Mouse (Mus musculus) cerebellum, adult 11 months (tissue): ENCODE measurements around the gene Lgr5.

Experiments
- DNase-seq: peaks from one replicate; pipeline ENCODE4 v3.0.0; 2022

Gene Lgr5

DNA sequence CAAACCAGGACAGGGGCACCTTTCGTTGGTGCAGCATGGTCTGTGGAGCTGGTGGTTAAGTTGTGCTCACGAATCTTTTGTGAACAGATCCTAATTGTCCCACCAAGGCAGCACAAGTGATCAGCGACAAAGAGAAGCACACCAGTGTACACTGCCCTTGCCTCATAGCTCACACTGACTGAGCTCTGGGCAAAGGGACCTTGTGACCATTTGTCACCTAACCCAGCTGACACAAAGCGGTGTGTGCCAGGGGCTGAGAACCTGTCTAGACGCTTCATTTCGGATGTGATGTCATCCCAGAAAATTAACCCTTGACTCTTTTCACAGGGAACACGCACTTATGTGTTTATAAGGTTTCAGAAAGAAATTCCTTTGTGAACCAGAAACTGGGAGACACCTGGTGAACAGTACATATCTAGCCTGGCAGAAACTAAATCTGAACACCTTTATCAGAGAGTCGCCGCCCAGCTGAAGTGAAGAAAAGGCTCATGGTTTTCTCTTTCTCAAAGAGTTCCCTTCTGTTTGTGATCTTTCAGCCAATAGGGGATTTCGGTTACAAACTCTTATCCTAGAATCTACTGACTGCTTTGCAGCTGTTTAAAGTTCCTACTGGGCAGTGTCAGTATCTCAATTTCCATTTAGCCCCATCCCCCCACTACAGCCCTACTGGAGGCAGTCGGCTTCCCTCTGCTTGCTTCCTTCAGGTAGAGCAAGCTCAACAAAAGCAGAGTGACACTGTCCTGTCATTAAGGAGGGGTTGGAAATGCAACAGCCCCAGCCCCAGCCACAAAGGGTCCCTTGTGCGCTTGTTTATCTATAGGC, 94.4 kb downstream of the Lgr5 start:
- DNase-seq, result no peak

GRCm38 (mm10) chr10:115491803-115492510, 95.6 kb downstream of the Lgr5 start:
- no peak for DNase-seq

GRCm38 (mm10) chr10:115485602-115486001, 102.0 kb downstream of the Lgr5 start:
- no peak for DNase-seq

DNA sequence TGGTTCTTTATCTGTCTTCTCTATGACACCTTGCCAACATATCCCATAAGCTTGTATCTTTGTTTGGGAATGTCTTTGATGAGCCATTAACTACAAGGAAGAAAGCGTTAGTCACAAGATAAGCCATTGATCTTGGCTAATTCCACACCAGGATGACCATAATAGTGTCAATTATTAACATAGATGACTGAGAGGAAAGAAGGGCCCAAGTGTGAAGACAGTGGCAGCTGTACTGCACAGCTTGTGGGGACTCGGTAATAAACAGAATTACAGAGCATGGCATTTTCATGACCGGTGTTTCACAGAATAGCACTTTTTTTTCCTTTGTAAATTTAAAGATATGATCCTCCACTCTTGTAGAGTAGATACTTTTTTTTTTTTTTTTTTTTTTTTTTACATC, 102.9 kb downstream of the Lgr5 start:
- no peak for DNase-seq

DNA sequence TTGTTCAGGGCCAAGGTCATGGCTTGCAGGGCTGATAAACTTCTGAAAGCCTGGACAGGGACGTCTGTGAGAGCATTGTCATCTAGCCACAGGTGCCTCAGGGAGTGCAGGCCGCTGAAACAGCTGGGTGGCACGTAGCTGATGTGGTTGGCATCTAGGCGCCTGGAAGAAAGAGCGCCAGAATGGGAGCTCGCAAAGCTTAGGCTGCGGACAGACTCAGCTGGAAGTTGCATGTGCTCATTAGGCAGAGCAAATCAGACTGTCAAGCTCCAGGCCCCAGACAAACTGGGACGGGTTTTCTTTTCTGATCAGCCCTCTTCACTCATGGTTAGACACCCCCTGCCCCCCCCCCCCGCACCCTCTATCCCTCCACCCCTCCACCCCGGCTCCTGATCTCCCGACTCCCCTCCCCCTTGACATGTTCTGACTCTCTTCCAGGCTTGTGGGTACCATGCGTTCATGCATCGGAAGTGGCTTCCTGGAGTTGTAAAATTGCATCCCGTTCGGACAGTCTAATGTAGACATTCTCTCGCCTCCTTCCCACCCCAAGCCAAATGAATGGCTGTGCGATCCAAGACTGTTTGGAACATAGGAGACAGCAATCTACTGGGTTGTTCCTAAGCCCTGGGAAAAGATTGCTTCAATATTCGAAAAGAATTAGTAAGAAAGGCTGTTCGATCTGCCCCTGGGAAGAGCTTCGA, 109.0 kb downstream of the Lgr5 start:
- no peak for DNase-seq

DNA sequence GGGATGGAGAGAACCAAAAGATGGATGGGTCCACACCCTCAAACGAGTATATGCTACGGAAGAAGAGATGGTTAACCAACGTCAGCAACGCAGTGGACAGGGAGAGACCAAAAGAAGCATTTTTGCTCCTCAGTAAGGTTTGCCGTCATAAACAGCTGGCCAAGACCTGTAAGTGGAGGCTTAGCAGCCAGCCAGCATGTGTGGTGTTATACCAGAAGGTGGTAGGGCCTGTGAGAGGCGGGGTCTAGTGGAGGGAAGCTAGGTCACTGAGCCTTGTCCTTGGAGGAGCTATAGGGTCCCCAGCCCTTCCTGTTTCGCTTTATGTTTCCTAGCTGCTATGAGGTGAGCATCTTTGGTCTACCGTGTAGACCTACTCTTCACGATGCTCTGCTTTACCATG, 111.1 kb downstream of the Lgr5 start:
- DNase-seq, result no peak

GRCm38 (mm10) chr10:115475000-115475550, 112.5 kb downstream of the Lgr5 start:
- DNase-seq, result no peak

- no peak for DNase-seq
These were observed 114.2 kb downstream of the Lgr5 start for GRCm38 (mm10) chr10:115473213-115473961.

- no peak for DNase-seq
These were observed 116.8 kb downstream of the Lgr5 start for GRCm38 (mm10) chr10:115470621-115471334.

GRCm38 (mm10) chr10:115469040-115469439, 118.5 kb downstream of the Lgr5 start:
- no peak for DNase-seq

DNA sequence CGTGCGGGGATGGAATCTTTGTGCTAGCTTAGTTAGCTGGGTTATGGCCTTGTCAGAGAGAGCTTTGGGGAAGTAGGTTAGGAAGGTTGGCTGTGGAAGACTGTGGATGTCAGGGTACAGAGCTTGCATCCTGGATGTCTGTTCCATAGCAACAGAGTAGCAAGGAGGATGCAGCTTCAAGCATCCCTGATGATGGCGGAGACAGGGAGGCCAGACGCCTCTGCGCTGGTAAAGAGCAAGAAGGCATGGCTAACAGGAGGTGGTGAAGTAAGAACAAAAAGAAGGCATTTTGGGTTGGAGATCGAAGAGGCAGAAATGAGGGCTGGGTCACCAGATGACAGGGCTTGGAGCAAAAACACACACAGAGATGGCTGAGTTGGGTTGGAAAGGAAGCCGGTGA, 118.9 kb downstream of the Lgr5 start:
- no peak for DNase-seq

- no peak for DNase-seq
These were observed 119.6 kb downstream of the Lgr5 start for GRCm38 (mm10) chr10:115467985-115468384.

GRCm38 (mm10) chr10:115465778-115466177, 121.8 kb downstream of the Lgr5 start:
- DNase-seq, result no peak

GRCm38 (mm10) chr10:115465072-115465471, 122.5 kb downstream of the Lgr5 start:
- no peak for DNase-seq

- DNase-seq, result no peak
These were observed 124.9 kb downstream of the Lgr5 start for GRCm38 (mm10) chr10:115462646-115463045.

DNA sequence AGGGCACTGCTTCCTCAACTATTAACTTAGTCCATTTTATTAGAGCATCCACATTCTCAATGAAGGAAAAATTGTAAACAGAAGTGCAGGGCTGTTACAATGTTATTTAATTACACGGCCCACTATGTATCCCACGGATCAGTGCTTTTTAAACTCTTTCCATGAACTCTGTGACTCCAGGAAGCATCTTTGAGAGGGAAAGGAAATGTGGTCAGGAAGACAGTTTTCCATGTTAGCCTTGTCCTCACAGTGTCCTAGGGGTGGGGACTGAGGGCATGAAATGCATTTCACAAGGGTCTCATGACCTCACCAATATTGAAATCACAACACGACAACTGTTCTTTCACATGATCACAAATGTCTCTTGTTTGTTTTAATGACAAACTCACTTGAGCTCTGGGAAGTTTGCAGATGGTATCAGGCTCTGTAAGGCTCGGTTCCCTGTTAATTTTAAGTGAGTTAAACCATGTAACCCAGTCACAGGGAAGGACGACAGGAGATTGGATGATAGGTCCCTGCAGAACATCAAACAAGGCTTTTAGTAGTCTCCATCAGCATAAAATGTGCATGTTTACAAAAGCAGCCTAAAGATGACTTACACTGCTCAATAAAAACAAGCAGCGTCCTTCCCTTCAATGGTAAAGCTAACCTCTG, 130.1 kb downstream of the Lgr5 start:
- no peak for DNase-seq

- no peak for DNase-seq
These were observed 139.0 kb downstream of the Lgr5 start for GRCm38 (mm10) chr10:115448614-115449013.

DNA sequence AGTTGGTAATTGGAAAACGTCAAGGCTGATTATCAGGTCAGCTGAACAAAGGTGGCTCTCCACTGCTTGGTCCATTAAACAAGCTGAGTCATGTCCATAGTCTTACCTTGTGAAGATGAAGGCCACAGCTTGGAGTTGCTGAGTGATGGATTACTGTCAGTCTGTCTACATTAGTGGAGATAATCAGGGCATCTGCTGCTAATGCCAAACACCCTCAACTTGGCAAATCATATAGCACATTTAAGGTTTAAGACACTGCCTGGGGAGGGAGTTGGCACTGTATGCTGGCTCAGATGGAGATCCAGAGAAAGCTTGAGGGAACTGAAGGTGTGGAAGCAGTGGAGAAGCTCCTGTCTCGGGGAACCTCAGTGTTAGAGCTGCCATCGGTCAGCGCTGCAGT, 150.3 kb downstream of the Lgr5 start:
- no peak for DNase-seq

DNA sequence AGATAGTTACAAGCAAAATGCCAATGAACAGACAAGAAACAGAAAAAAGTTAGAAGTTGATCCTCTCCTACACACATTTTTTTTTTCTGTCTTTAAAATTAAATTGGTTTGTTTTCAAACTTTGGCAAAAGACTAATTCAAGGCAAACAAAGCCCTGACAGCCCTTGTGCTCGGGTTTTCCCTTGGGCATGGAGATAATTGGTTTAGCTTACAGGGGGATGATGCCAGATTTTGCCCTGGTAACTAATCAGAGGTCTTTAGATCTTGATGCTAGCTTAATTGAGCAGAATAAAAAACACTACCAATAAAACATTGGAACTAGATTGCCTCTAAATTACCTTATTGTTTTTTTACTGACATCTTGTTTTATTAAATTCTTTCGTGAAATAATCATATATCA, 162.2 kb downstream of the Lgr5 start:
- DNase-seq, result no peak

GRCm38 (mm10) chr10:115421976-115422375, 165.6 kb downstream of the Lgr5 start:
- DNase-seq, result no peak

DNA sequence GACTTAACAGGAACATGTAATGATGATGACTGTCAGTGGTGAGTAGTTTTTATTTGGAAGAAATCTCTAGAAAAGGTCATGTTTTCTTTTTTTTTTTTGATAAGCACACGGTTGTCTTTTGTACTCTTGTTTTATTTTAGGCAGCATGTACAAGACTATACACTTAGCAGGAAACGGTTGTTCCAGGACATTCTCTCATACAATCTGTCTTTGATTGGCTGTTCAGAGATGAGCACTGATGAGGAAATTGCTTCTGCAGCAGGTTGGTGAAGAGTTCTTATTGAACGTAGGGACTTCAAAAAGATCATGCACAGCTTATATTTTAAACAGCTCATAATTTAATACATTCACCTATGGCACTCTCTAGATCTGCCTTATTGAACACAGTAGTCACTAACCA, 173.5 kb downstream of the Lgr5 start:
- no peak for DNase-seq
